Mouse (Mus musculus) thymus, postnatal 25 days (tissue): Measurements from ENCODE around the gene Arhgap33.
"Not testable (repeated sequence)": the region's sequence is repeated elsewhere in the genome, so short reads cannot be mapped to it uniquely, and the experiment has no call there.

Experiments
- DNase-seq: peaks from one replicate; pipeline ENCODE4 v3.0.0; 2022

Gene Arhgap33

DNA sequence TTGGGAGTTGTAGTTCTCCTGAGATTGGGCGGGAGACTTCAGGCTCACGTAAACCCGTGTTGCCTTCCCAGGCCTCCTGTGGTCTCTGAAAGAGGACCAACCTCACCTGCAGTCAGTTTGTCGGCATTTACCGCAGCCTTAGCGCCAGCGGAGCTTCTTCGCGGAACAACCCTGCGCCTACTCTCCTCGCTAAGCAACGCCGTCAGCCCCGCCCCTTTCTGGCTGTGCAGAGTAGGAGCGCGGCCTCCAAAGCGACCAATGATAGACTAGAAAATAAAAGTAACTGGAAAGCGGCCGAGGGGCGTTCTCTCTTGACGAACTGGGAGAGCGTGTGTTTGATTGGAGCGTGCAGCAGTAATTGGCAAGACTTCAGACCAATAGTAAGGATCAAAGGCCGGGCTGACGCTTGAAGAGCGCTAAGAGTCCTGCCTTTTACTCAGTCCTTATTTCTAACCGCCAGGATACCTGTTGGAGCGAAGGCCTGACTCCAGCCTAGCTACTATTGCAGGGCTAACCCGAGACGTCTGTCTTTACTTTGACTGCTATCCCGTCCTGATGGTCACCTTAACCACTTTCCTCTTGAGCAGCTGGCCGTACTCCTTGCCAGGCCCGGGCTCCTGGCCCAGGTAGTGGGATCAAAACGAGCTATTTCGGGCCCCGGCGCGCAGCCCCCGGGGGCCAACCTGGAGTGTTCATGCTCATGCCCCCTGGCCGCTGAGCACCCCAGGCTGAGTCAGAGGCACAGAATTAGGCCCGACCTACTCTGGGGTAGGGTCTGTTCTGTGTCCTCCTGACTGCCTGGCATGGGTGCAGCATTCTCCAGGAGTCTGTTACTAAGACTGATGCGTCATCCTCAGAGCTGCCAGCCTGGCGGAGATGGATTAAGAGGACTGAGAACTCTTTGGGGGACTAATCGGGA is 17.5 kb upstream of the Arhgap33 start, which contains the start of the genes Hspb6 and Proser3:
Hspb6 (plus strand) TSS at position 77 of the 919 bp plus-strand sequence.
Proser3 (minus strand) TSS at position 198 of the 919 bp plus-strand sequence.
- DNase-seq: peak; percentile 96

GRCm38 (mm10) chr7:30551445-30552101 is 16.7 kb upstream of the Arhgap33 start:
- no peak for DNase-seq

DNA sequence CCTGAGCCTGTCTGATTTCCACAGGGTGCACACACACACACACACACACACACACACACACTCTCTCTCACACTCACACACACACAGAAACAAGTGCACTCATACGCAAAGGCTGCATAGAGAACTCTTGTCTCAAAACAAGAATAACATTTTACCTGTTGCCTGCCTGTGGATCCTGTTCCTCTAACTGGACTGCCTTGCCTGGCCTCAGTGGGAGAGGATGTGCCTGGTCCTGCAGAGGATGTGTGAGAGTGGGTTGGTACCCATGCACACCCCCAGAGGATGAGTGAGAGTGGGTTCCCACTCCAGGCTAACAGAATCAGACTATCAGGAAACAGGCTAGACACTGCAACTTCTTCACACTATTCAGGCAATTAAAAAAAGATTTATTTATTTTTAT is 15.7 kb upstream of the Arhgap33 start:
- DNase-seq: no peak

DNA sequence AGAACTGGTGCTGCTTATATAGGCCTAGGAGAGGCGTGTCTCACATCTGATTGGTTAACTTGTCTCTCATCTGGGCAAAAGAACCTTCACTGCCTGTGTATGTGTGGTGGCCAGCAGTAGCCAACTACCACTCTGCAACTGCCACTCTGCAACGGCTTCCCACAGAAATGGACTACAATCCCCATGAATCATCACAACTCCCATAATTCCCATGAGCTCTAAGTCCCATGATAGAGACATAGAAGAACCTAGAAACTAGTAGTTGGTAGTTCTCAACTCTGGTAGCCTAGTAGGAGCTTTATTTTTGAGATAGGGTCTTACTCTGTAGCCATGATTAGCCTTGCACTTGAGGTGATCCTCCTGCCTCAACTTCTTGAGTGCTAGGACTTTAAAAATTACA is 15.0 kb upstream of the Arhgap33 start:
- DNase-seq: no peak

GRCm38 (mm10) chr7:30544327-30544726 is 9.5 kb upstream of the Arhgap33 start:
- DNase-seq: no peak

DNA sequence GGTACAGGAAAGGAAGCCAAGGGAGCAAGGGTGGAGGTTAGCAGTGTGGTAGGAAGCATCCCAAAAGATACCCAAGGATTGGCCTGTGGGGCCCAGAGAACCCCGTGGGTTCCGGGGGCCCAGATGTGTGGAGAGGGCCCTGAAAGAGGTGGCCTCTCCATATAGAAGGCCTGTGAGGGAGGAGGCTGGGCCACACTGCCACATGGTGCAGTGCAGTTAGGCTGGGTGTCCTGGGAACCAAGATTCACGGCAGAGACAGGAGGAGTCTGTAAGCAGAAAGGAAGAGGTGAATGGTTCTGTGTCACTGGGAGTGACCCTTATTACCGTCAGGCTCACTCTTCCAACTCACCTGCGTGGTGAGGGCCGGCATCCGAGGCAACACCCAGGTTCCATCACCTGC is 5.7 kb upstream of the Arhgap33 start:
- no peak for DNase-seq

GRCm38 (mm10) chr7:30533941-30534632 is 773 bp downstream of the Arhgap33 start:
- DNase-seq: no peak

GRCm38 (mm10) chr7:30532931-30533330 is 1.9 kb downstream of the Arhgap33 start:
- DNase-seq: no peak

DNA sequence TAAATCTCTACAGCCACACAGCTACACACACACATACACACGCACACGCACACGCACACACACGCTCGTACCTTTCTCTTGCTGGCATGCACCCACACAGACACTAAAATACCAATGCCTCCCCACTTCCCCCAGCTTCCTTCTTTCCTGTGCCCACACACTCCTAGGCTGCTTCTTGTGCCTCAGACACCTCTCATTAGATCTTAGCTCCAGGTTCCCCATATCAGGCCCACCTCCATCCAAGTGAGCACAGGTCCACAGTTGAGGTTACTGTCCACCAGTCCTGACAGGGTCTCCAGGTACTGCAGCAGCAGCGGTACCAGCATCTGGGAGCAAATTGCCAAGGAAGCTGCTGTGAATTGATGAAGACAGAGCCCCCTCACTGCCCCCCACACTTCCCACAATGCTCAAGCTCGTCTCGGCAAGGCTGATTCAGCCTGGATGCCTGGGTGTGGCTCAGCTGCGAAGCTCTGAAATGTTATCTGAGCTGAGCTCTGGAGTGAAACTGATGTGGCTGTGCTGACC is 3.5 kb downstream of the Arhgap33 start:
- DNase-seq: no peak

GRCm38 (mm10) chr7:30526981-30527380 is 7.9 kb downstream of the Arhgap33 start:
- no peak for DNase-seq

- no peak for DNase-seq
These were observed 8.5 kb downstream of the Arhgap33 start for GRCm38 (mm10) chr7:30526399-30526798.

GRCm38 (mm10) chr7:30525954-30526353 is 8.9 kb downstream of the Arhgap33 start:
- no peak for DNase-seq

- no peak for DNase-seq
These were observed 10.4 kb downstream of the Arhgap33 start for GRCm38 (mm10) chr7:30524487-30524886.

DNA sequence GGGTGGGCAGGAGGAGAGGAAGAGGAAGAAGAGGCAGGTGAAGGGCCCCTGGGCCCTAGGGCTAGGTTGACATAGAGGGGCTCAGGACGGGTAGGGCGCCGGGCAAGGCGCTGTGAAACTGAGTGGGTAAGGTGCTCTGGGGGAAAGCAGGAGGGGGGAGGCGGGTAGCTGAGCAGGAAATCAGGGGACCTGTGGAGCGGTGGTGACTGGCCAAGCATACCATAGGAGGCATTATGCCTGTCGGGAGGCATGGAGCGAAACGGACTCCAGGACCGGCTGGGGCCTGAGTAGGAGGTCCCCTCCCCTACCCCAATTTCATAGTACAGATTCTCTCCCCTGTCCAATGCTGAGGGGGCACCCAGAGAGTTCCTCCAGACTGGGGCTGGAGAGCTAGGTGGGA is 12.0 kb downstream of the Arhgap33 start:
- DNase-seq: no peak

- DNase-seq: no peak
These were observed 14.0 kb downstream of the Arhgap33 start for GRCm38 (mm10) chr7:30520856-30521255.

- DNase-seq: no peak
These were observed 14.5 kb downstream of the Arhgap33 start for GRCm38 (mm10) chr7:30520396-30520795.

DNA sequence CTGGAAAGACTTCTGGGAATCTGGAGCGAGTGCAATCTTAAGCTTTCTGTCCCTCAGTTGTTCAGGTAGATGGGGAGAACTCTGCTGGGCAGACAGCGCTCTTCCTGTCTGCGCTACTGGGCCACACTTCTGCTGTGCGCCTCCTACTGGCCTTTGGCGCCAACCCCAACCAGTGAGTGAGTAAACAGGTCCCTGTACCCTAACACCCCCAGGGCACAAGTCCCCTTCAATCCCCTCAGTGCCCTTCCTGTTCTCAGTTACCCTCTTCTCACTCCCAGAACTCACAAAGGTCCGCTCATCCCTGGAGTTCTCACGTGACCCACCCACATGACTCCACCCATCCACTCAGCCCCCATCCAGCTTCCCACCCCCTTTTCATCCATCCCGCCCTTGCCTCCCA is 16.5 kb downstream of the Arhgap33 start:
- no peak for DNase-seq

DNA sequence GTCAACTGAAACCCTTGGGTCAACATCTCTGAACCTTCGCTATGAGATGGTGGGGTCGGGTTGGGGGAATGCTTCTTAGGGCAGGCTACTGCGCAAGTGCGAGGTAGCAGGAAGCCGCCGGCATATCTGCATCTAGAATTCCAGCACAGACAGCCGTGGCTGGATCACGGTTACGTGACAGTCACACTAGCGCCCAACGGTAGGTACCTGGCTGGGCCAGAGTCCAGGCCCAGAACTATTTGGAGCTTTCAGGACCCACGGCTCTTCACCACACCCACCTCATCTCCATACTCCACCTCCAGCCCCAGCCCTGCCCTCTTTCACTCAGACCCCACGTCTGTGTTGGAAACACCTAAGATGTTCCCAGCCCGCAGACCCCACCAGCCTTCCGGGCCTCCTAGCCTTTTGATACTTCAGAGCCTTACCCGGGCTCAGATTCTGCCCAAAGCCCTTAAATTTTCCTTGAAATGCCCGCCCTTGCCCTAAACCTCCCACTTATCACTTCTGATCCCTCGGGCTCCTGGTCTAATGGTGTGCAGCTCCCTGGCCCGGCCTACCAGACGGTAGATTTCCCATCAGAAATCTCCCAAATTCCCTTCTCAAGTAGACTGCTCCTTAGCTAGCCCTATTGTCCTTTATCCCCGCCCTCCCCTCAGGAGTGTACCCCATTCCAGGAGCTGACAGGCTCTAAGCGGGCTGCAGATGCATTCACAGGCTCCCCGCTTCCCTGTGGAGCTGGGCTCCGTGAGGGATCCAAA is 19.7 kb downstream of the Arhgap33 start:
- no peak for DNase-seq

- DNase-seq: no peak
These were observed 26.8 kb downstream of the Arhgap33 start for GRCm38 (mm10) chr7:30508061-30508460.

DNA sequence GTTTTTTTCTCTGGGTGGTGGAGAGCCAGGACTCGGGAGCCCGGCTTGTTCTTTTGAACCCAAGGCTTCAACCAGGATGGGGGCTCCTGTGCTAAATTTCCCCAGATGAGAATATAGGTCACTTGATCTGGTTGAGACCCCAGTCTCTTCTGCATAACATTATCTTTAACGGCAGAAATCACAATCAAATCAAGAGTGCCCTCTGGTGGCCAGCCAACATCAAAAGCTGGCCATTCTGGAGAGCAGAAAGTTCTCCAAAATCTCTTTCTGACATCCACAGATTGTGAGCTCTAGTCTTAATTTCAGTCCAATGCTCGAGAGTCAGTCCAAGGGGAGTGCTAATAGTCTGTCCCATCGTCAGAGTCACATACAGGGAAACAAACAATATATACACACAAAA is 33.7 kb downstream of the Arhgap33 start:
- not testable (repeated sequence) for DNase-seq

DNA sequence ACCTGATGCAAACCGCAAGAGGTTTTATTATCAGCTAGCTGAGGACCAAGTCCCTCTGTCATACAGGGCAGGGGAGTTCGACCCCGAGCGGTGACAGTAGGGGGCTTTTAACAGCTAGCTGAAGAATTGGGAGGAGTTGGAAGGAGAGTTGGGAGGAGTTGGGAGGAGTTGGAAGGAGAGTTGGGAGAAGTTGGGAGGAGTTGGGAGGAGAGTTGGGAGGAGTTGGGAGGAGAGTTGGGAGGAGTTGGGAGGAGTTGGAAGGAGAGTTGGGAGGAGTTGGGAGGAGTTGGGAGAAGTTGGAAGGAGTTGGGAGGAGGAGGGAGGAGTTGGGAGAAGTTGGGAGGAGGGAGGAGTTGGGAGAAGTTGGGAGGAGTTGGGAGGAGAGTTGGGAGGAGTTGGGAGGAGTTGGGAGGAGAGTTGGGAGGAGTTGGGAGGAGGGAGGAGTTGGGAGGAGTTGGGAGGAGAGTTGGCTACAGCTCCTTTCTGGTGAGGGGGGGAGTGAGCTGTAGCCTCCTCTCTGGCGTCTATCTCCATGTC is 39.3 kb downstream of the Arhgap33 start:
- not testable (repeated sequence) for DNase-seq

- no peak for DNase-seq
These were observed 41.4 kb downstream of the Arhgap33 start, which contains the start of gene Prodh2 for GRCm38 (mm10) chr7:30493401-30493931. Prodh2 (plus strand) TSS chr7:30493622.
